Comparison of ENCODE assay signal across 9 mouse cellular contexts in genomic region chrX:113297404-113297803, GRCm38 (mm10). TPM values are rescaled to one million over a fixed set of nuclear protein-coding genes. Genes with fewer than 3 reads are reported as not detected.
A peak's percentile ranks its signal among the peaks of the same experiment; 100 is the strongest.
DNase-seq lines count a peak whose midpoint lies in the region; ATAC-seq and TF ChIP-seq lines count a peak whose summit lies in the region.
"Had no signal": no experiment of that assay in that cellular context is flagged by ENCODE, and none has a peak within 500 bp of the region (broad histone marks: within the 10 kb centered on the region; RNA-seq: fewer than 3 reads in every experiment).

Dach2 (plus strand) TSS chrX:113297510.

- H3K27me3 ChIP-seq in hindbrain, postnatal 0 days (ENCODE audit: insufficient read depth, low read length) = no peaks in the 10 kb centered on the region

- no peaks in the 10 kb centered on the region for H3K36me3 ChIP-seq in hindbrain, postnatal 0 days (ENCODE audit: insufficient read depth, low read length)

- peak within 1 kb of the TSS; percentile 68 for H3K4me2 ChIP-seq in hindbrain, postnatal 0 days (ENCODE audit: low read depth, low read length)

- no peak for TF ChIP-seq CTCF in hindbrain, postnatal 0 days (IDR thresholded peaks at IDR 0.05; ENCODE audit: low read depth)

- ATAC-seq in frontal cortex, adult (ENCODE audit: low TSS enrichment) = peak; percentile 52; the same call in 1 of the 2 replicates
- peak; percentile 64; the same call in 1 of the 2 replicates for ATAC-seq in hindbrain, postnatal 0 days
- ATAC-seq in megakaryocyte-erythroid progenitor cell, adult 5-6 weeks (replicated peaks; ENCODE audit: low FRiP score, low TSS enrichment, poor library complexity, severe bottlenecking) = peak; percentile 39

- DNase-seq in frontal cortex, adult 2 months (ENCODE audit: extremely low spot score in 1 of 2, low spot score in 1 of 2) = no peak
- DNase-seq in urinary bladder, postnatal 14 days (ENCODE audit: low spot score) = peak; percentile 2
- no peak for DNase-seq in urinary bladder, postnatal 36 days (ENCODE audit: low spot score in 2 of 2)
- DNase-seq in hindbrain, postnatal 0 days (ENCODE audit: low spot score) = peak; percentile 60
- peak; percentile 9 for DNase-seq in thymus, postnatal 25 days
- DNase-seq in ovary, postnatal 10 days (ENCODE audit: low spot score) = no peak

- H3K27ac ChIP-seq in hindbrain, postnatal 0 days = no peak within 1 kb of the TSS

- no peaks in the 10 kb centered on the region for H3K4me1 ChIP-seq in hindbrain, postnatal 0 days (ENCODE audit: insufficient read depth, low read length)

- 31% methylated on average over 21 of the region's 21 CpGs for WGBS in hindbrain, postnatal 0 days

- no peaks in the 10 kb centered on the region for H3K9me3 ChIP-seq in hindbrain, postnatal 0 days (ENCODE audit: low read length)

- no peak within 1 kb of the TSS; the same call in 1 of the 2 replicates for H3K9ac ChIP-seq in hindbrain, postnatal 0 days (replicated peaks; ENCODE audit: low read length)

- H3K4me3 ChIP-seq in hindbrain, postnatal 0 days (ENCODE audit: low read length) = peak within 1 kb of the TSS; percentile 52
- H3K4me3 ChIP-seq: myocyte had no signal

RNA-seq across cellular contexts. Expression of gene Dach2, which starts in this region (rescaled TPM):
- 0.38 and 0.48 TPM in 2 replicates for polyA plus RNA-seq in frontal cortex, adult 2 months (2012; rRNA removed)
- total RNA-seq in hindbrain, postnatal 0 days (2014; rRNA removed) = 13.7 and 14.4 TPM in 2 replicates
- 13.3 and 15.0 TPM in 2 replicates for polyA plus RNA-seq in hindbrain, postnatal 0 days (2015; fragmentation: Nextera tagmentation; extraction: Ambion mirVana)
- total RNA-seq in megakaryocyte-erythroid progenitor cell, adult 5-6 weeks (2014; fragmentation: Nextera tagmentation) = 0.24 and 0.96 TPM in 2 replicates
- 0.19 and 0.91 TPM in 2 replicates for total RNA-seq in megakaryocyte-erythroid progenitor cell, adult 5-6 weeks (2017)

Comparison
In these comparisons a context has a peak if more than half of its experiments do, and no peak if none do; other contexts are left out.
1. DNase-seq: peak in urinary bladder, postnatal 14 days (single experiment), hindbrain, postnatal 0 days (single experiment) and thymus, postnatal 25 days (single experiment); none in frontal cortex, adult 2 months (0 of 2), urinary bladder, postnatal 36 days (0 of 2) and ovary, postnatal 10 days (single experiment).
2. Peak in ATAC-seq in megakaryocyte-erythroid progenitor cell, adult 5-6 weeks; RNA of the gene not detected or under 1 TPM.
3. Peak in every context shown above with its lines, with median percentiles within 50 percentile points of each other: ATAC-seq.